20 mouse cellular contexts compared by ENCODE assay signal in genomic region chr2:4332441-4332840, GRCm38 (mm10).
A peak's percentile ranks its signal among the peaks of the same experiment; 100 is the strongest.
DNase-seq lines count a peak whose midpoint lies in the region; ATAC-seq and TF ChIP-seq lines count a peak whose summit lies in the region.
"Had no signal": no experiment of that assay in that cellular context is flagged by ENCODE, and none has a peak within 500 bp of the region (broad histone marks: within the 10 kb centered on the region; RNA-seq: fewer than 3 reads in every experiment).

No protein-coding gene starts in this region.

- no peaks in the 10 kb centered on the region for H3K27me3 ChIP-seq in heart, embryonic 15.5 days
- no peaks in the 10 kb centered on the region for H3K27me3 ChIP-seq in stomach, embryonic 14.5 days (ENCODE audit: control insufficient read depth, insufficient read depth, low read length)
- H3K27me3 ChIP-seq in stomach, postnatal 0 days (ENCODE audit: control insufficient read depth, insufficient read depth, low read length): no peaks in the 10 kb centered on the region
- H3K27me3 ChIP-seq in forebrain, embryonic 15.5 days: no peaks in the 10 kb centered on the region
- H3K27me3 ChIP-seq: hindbrain, embryonic 13.5 days; kidney, embryonic 15.5 days; limb, embryonic 13.5 days had no signal

- H3K9me3 ChIP-seq in heart, embryonic 15.5 days (replicated peaks): no peaks in the 10 kb centered on the region
- H3K9me3 ChIP-seq in stomach, embryonic 14.5 days (ENCODE audit: control insufficient read depth, low read depth, low read length): no peaks in the 10 kb centered on the region
- no peaks in the 10 kb centered on the region for H3K9me3 ChIP-seq in stomach, postnatal 0 days (ENCODE audit: control insufficient read depth, low read length)
- no peaks in the 10 kb centered on the region for H3K9me3 ChIP-seq in forebrain, embryonic 15.5 days
- H3K9me3 ChIP-seq: G1E; hindbrain, embryonic 13.5 days; kidney, embryonic 15.5 days; limb, embryonic 13.5 days; liver, embryonic 15.5 days had no signal

- no peak for TF ChIP-seq CTCF in stomach, postnatal 0 days (IDR thresholded peaks at IDR 0.05; ENCODE audit: low read depth)

- 31% methylated on average over 8 of the region's 8 CpGs for whole genome bisulfite sequencing in heart, embryonic 15.5 days
- 39% methylated on average over 8 of the region's 8 CpGs for WGBS in stomach, embryonic 14.5 days
- 39% methylated on average over 8 of the region's 8 CpGs for WGBS in stomach, postnatal 0 days
- WGBS in forebrain, embryonic 15.5 days: 67% methylated on average over 8 of the region's 8 CpGs

- TF ChIP-seq EP300 in stomach, postnatal 0 days (optimal IDR thresholded peaks at IDR 0.05): no peak

- H3K27ac ChIP-seq in heart, embryonic 15.5 days: peak overlapping the region; percentile 55
- H3K27ac ChIP-seq in stomach, embryonic 14.5 days (ENCODE audit: low read length): peak overlapping the region; percentile 45; the same call in 1 of the 2 replicates
- no peak overlapping the region for H3K27ac ChIP-seq in stomach, postnatal 0 days (replicated peaks)
- H3K27ac ChIP-seq in forebrain, embryonic 15.5 days (replicated peaks): no peak overlapping the region
- H3K27ac ChIP-seq: hindbrain, embryonic 13.5 days; kidney, embryonic 15.5 days; liver, embryonic 15.5 days had no signal

- H3K4me3 ChIP-seq in heart, embryonic 15.5 days: no peak overlapping the region
- no peak overlapping the region for H3K4me3 ChIP-seq in stomach, embryonic 14.5 days (ENCODE audit: low read depth, low read length)
- H3K4me3 ChIP-seq in stomach, postnatal 0 days (ENCODE audit: low read depth, low read length): no peak overlapping the region
- H3K4me3 ChIP-seq in forebrain, embryonic 15.5 days: no peak overlapping the region
- H3K4me3 ChIP-seq: hindbrain, embryonic 13.5 days; kidney, embryonic 15.5 days; limb, embryonic 13.5 days; liver, embryonic 15.5 days had no signal

- DNase-seq in gastrocnemius, adult 18-20 months (ENCODE audit: low spot score): peak; percentile 3
- DNase-seq in gastrocnemius, postnatal 10 days: no peak
- no peak for DNase-seq in heart, adult 9 months (ENCODE audit: low spot score in 2 of 2)
- no peak for DNase-seq in stomach, postnatal 0 days (ENCODE audit: low spot score)
- no peak for DNase-seq in urinary bladder, postnatal 10 days (ENCODE audit: low spot score)
- DNase-seq: adrenal gland, postnatal 10 days; cerebellum, adult 9-10 months; kidney, postnatal 4 days; retina, postnatal 1 day; thymus, postnatal 36 days had no signal

- H3K9ac ChIP-seq in heart, embryonic 15.5 days: no peak overlapping the region
- H3K9ac ChIP-seq in stomach, embryonic 14.5 days (replicated peaks; ENCODE audit: low read depth, low read length): no peak overlapping the region
- H3K9ac ChIP-seq in stomach, postnatal 0 days (ENCODE audit: low read length): no peak overlapping the region
- H3K9ac ChIP-seq in forebrain, embryonic 15.5 days (replicated peaks): no peak overlapping the region
- H3K9ac ChIP-seq: hindbrain, embryonic 13.5 days; kidney, embryonic 15.5 days; limb, embryonic 13.5 days; liver, embryonic 15.5 days had no signal

- H3K4me1 ChIP-seq in heart, embryonic 15.5 days (replicated peaks): peaks cover 53% of the 10 kb centered on the region
- H3K4me1 ChIP-seq in stomach, embryonic 14.5 days (ENCODE audit: control insufficient read depth, insufficient read depth, low read length): peaks cover 27% of the 10 kb centered on the region; the same call in 1 of the 2 replicates
- H3K4me1 ChIP-seq in stomach, postnatal 0 days (replicated peaks; ENCODE audit: control insufficient read depth, insufficient read depth): no peaks in the 10 kb centered on the region
- H3K4me1 ChIP-seq in forebrain, embryonic 15.5 days: peaks cover 10% of the 10 kb centered on the region; the same call in 1 of the 2 replicates
- H3K4me1 ChIP-seq: liver, embryonic 15.5 days had no signal

- no peaks in the 10 kb centered on the region for H3K36me3 ChIP-seq in heart, embryonic 15.5 days
- no peaks in the 10 kb centered on the region for H3K36me3 ChIP-seq in stomach, embryonic 14.5 days (ENCODE audit: control insufficient read depth, insufficient read depth, low read length)
- no peaks in the 10 kb centered on the region for H3K36me3 ChIP-seq in stomach, postnatal 0 days (ENCODE audit: control insufficient read depth, insufficient read depth, low read length)
- H3K36me3 ChIP-seq in forebrain, embryonic 15.5 days: no peaks in the 10 kb centered on the region
- H3K36me3 ChIP-seq: G1E; hindbrain, embryonic 13.5 days; kidney, embryonic 15.5 days; liver, embryonic 15.5 days had no signal

- ATAC-seq in heart, embryonic 15.5 days (replicated peaks; ENCODE audit: insufficient number of reproducible peaks, insufficient read depth, low FRiP score, low read depth): 0 out of 2 replicates have a peak, but pooled peaks have one; percentile 12
- peak; percentile 48; the same call in 1 of the 2 replicates for ATAC-seq in stomach, embryonic 14.5 days (ENCODE audit: insufficient number of reproducible peaks, insufficient read depth, low FRiP score, low read depth)
- ATAC-seq in stomach, postnatal 0 days (ENCODE audit: low FRiP score, low TSS enrichment): no peak
- no peak for ATAC-seq in forebrain, embryonic 15.5 days (replicated peaks)
- ATAC-seq: activated CD4-positive, CD25-positive, alpha-beta regulatory T cell, adult 4 months; inflammation-experienced regulatory T-cells, adult 6 months had no signal

- no peak overlapping the region for H3K4me2 ChIP-seq in heart, embryonic 15.5 days
- H3K4me2 ChIP-seq in stomach, embryonic 14.5 days (replicated peaks; ENCODE audit: low read depth, low read length): no peak overlapping the region
- H3K4me2 ChIP-seq in stomach, postnatal 0 days (replicated peaks; ENCODE audit: low read depth): no peak overlapping the region
- no peak overlapping the region for H3K4me2 ChIP-seq in forebrain, embryonic 15.5 days (replicated peaks)
- H3K4me2 ChIP-seq: hindbrain, embryonic 13.5 days; kidney, embryonic 15.5 days; limb, embryonic 13.5 days; liver, embryonic 15.5 days had no signal

Comparison
In these comparisons a context has a peak if more than half of its experiments do, and no peak if none do; other contexts are left out.
1. ATAC-seq: peak in heart, embryonic 15.5 days (single experiment) and stomach, embryonic 14.5 days (single experiment); none in stomach, postnatal 0 days (single experiment) and forebrain, embryonic 15.5 days (single experiment).
2. H3K27ac ChIP-seq: peak in heart, embryonic 15.5 days (single experiment) and stomach, embryonic 14.5 days (single experiment); none in stomach, postnatal 0 days (single experiment) and forebrain, embryonic 15.5 days (single experiment).